Mouse (Mus musculus) cerebellum, postnatal 4 days (tissue): ENCODE results near the gene 1700093K21Rik.
"Not testable (repeated sequence)": the region's sequence is repeated elsewhere in the genome, so short reads cannot be mapped to it uniquely, and the experiment has no call there.

Experiments used
- DNase-seq, 2 experiments: peaks; one replicate each; pipeline ENCODE4 v3.0.0; 2022; ENCODE audit warnings: low spot score in 2 of 2, mixed read lengths in 1 of 2

1700093K21Rik gene

DNA sequence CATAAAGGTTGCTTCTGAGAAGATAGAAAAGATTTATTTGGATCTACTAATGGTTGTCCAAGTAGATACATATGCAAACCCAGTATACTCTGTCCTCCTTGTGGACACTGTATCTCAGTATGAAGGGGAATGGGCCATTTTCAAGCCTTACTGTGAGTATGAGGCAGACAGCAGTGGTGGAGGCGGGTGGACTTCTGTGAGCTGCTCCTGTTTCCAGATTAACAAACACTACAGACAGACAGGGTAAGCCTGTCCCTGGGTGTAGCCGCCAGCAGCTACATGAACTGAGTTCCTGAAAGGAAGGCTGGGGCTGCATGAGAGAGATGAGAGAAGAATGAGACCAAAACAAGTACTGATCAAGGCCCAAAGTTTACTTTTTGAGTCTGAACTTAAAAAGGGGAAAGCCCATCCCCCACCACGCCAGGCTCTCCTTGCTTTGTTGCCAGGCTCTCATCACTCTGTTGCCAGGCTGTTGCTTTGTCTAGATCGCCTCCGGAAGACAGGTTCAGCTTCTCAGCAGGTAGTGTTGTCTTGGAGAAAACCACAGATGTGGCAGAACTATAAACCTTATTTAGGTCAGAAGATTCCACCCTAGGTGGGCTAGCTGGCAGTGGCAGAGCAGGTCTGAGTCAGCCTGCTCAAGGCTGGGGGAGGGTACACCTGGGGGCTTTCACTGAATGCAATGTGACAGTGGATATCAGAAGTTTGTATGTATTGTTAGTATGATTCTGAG, at the start of gene 1700093K21Rik:
1700093K21Rik (minus strand) TSS at position 683 of the 733 bp plus-strand sequence.
- no peak for DNase-seq

DNA sequence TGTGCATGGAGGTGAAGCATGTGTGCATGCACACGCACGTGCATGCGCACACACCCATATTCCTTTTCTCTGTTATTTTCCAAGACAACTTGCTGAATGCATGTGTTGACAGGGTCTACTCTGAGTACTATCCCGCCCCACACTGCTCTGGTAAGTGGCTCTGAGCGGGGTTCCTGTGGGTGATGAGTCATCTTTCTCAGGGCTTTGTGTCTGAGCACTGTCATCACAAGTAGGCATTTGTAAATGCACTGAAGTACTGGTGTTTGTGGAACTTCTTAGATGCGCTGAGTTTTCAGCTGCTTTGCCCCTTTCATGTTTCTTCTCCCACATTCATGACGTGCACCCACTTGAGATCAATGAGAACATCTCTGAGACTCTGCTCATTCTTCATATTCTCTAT, 49.2 kb upstream of the 1700093K21Rik start:
- DNase-seq, result no peak

DNA sequence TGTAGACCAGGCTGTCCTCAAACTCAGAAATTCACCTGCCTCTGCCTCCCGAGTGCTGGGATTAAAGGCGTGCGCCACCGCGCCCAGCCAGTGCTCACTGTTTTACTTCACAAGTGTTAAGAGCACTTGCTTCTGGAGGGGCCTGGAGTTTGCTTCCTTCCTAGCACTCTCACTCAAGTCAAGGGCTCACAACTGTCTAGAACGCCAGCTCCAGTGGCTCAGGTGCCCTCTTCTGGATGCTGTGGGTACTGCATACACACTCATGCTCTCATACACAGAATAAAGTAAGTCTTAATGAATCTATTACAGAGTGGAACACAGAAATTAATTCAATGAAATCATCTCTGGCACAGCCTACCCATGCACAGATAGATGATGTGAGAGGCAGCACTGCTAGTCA, 44.8 kb upstream of the 1700093K21Rik start:
- DNase-seq, result peak; percentile 58 to 82

DNA sequence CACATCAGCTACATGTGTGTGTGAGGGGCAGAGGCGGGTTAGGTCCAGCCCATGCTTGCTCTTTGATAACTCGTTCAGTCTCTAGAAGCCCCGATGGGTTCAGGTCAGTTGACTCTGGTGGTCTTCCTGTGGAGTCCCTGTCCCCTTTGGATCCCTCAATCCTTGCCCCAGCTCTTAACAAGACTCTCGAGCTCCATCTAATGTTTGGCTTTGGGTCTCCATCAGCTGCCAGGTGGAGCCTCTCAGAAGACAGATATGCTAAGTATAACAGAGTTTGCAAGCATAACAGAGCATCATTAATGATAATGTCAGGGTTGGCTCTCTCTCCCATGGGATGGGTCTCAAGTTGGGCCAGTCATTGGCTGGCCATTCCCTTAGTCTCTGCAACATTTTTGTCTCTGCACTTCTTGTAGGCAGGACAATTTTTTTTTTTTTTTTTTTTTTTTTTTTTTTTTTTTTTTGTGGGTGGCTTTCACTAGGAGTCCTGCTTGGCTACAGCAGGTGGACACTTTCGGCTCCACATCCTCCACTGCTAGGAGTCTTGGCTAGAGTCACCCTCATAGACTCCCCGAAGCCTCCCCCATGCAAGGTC, 36.2 kb upstream of the 1700093K21Rik start:
- no peak for DNase-seq

DNA sequence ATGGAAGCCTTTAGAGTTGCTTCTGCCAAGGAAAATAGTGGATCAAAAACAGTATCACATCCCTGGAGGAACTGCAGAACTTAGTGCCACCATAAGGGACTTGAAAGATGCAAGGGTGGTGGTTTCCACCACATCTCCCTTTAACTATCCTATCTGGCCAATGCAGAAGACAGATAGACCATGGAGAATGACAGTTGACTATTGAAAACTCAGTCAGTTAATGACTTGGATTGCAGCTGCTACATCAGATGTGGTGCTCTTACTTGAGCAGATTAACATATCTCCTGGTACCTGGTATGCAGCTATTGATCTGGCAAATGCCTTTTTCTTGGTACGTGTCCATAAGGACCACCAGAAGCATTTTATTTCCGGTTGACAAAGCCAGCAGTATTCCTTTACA, 16.5 kb upstream of the 1700093K21Rik start:
- DNase-seq, result no peak

DNA sequence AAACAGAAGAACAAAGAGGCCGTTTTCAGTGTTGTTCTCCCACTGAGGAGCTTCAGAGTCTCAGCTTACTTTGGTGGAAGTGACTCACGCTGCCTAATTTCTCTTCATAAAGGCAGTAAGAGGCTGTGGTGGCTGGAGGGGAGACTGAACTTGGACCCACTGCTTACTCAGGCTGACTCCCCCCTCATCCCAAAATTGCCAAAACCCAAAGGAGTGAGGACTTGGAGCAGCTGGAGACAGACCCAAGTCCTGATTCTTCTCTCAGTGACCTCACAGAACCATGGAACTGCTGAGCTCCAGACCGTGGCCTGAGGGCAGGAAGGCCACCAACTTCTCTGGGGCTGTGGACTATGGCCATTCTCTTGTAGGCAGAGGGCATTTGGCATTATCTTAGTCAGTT, 2.0 kb downstream of the 1700093K21Rik start:
- DNase-seq, result no peak

DNA sequence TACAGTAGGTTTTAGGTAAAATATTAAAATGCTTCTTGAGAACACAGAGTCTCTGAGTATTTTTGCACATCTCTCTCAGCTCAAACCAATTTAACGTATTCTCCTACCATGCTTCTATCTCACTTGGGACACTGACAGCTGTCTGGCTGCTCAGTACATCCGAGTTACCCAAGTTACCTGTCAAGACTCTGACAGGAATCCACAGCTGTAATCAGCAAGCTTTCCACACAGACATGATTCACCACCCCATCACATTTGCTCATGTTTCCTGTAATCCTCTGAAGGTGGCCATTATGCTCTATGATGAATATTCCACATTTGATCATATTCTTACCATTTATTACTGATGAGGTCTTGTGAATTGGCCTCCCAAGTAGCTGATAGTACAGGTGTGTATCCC, 5.6 kb downstream of the 1700093K21Rik start:
- no peak for DNase-seq

DNA sequence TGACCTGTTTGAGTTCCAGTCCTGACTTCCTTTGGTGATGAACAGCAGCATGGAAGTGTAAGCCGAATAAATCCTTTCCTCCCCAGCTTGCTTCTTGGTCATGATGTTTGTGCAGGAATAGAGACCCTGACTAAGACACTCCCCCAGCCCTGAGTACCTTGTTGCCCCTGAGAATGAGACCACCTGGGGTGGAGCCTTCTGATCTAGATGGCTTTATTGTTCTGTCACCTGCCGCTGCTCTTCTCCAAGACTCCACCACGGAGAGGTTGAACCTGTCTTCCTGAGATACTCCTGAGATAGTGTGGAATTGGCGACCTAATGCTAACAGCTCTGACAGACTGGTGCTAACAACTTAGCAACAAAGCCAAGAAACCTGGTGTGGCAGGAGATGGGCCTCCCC, 6.2 kb downstream of the 1700093K21Rik start:
- DNase-seq, result not testable (repeated sequence)

DNA sequence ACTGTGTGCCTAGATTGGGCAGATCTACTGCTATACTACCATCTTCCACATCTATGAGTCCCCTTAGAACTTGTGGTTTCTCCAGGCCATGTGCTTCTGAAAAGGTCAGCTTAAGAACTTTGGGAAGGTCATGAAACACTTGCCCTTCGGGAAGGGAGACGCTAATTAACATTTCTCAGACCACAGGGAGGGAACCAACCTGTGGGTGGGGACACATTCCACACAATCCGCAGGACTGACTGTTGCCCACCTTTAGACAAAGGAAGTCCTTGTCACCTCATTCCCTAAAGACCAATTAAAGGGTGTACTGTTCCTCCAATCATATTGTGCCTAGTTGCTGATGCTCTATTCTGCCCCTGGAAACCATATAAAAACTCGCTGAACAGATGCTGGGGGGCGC, 16.2 kb downstream of the 1700093K21Rik start:
- DNase-seq, result not testable (repeated sequence)

DNA sequence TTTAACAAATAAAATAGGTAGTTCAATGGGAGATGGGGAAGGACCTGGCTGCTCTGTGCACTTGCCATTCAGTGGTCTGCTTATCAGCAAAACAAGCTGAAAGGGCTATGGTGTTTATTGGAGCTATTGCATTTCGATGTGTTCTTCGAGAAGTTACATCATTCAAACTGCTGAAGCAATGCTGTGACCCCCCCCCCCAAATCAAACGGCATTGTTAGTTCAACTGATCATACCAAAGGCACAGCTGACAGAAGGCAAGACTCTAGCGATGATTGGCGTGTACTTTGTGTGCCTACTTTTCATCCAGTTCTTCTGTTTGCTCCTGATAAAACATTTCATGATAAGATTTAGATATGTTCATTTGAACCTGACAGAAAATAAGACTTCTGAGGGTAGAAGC, 22.3 kb downstream of the 1700093K21Rik start:
- no peak for DNase-seq

DNA sequence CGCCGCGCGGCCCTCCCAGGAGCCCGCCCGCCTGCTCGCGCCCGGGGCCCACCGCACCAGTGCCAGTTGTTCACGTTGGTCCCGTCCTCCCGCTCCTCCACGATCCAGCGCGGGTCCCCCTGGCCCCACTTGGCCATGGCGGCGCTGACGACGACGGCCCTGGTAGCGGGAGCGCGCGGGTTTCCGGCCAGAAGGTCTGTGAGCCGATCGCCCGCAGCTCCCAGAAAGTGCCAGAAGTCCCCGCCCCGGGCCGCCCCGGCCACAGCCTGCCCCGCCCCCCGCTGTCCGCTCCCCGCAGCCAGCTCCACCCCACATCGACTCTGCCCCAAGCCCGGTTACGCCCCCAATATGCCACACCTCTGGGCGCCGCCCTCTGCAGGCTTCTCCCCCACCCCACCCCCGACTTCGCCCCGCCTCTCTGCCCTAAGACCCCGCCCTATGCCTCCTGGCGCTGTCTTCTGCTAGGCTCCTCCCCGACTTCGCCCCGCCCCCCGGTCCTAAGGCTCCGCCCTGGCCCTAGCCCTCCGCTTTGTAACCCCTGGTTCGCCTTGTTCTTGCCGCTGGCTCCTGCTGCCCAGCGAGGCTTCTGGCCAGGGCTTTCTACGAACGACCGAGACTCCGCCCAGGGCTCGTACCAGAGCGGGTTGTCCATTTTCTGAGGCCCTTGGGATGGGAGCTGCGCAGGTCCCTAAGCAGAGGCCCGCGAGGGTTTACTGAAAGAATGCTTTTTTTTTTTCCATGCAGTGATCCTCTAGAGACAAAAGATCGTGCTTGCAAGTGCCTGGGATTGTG, 23.0 kb downstream of the 1700093K21Rik start, which contains the start of gene Ahsa2:
Ahsa2 (minus strand) TSS at position 313 of the 792 bp plus-strand sequence.
- DNase-seq, result peak; percentile 93 to 96

DNA sequence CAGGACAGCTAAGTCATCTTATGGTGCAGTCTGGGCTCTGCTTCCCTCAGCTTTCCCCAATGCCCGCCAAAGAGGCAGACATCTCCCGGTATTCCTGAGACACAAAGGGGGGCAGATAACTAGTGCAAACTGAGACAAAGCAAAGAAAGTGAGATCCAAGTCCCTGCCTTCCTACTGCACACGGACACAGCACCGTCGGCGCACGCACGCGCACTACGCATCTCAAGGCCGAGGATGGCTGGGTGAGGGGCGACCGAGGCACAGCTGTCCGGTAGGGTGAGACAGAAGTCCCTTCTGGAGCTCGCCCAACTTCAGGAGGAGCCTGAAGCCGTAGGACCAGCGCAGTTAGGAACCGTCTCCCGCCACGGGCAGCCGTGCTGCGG, 23.6 kb downstream of the 1700093K21Rik start:
- DNase-seq, result peak; percentile 57 to 72

DNA sequence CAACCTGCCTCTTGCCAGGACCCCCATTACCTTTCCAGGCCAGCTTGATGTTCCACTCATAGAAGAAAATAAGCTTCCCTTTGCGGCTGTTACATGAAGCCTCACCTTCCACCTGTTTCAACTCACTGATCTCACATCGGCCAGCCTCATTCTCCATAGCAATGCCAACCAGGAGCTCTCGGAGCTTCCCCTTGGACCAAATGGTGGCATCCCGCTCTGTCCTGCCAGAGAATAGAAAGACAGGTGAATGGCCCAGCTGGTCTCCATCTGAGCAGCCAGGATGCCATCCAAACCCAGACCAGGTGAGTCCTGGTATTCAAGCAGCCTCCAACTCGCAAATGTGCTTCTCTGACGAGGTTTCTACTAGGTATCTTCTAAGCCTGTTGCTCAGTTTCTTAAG, 24.3 kb downstream of the 1700093K21Rik start:
- no peak for DNase-seq

DNA sequence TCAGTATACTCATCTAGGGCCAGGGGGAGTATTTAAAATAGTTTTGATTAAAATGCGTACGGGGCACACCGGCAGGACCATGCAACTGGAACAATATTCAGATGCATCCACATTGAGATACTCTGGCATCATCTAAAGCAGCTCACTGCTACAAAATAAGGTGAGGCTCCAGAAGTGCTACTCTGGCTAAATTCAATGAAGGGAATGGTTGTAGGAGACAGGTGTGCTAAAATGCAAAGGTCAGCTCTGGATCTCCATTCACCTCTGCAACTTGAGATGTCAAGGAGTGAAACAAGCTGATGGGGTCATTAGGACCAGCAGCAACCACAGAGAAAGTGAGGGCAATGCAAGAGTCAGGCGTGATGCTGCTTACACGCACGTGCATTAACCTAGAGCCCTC, 25.7 kb downstream of the 1700093K21Rik start:
- no peak for DNase-seq

DNA sequence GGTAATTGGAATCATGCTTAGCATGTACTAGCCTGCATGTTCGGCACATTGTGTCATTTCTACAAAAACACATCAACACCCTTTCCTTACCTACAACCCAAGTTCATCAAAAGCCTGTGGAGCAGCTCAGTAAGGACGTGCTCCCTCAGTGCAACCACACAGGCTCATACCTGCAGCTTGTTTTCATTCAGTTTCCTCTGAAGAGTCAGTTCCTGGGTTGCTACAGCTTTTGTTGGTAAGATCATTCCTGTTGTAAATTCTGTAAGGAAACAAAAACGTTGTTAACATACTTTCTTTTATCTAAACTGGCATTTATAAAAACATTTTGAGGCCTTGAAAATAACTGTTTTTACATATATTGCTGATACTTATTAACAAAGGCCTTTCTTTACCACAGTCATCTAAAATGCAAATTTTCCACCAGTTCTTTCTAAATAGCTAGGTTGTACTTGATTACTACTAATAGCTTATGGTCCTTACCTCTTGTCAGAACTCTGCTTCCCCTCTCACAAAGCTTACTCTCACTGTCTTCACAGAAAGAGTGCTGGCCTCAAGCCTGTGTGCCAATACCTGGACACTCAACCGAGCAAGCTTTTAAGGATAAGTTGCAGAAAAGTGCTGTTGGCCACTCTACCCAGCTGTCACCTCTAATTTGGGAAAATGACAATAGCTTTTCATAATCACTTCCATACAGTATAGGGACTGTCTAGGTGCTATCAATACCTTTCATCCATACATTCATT, 28.7 kb downstream of the 1700093K21Rik start:
- DNase-seq, result no peak

DNA sequence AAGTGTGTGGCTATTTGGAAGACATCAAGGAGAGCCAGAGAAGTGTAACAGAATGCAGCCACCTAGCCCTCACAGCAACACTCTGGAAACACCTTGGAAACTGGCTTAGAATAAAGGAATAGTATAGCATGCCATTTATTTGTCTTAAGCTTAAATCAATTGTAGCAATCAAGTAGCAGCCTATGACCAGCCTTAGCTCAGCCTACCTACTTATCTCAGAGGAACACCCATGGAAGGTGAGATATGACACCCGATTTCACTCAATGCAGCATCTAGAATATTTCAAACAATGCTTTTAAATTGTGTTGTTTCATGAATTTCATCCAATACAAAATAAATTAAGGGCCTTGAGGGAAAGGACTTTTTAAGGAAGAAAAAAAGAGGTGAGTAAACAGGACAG, 31.0 kb downstream of the 1700093K21Rik start:
- no peak for DNase-seq
